Mouse (Mus musculus): ENCODE results near the gene Cdh13. TPM values are rescaled to one million over a fixed set of nuclear protein-coding genes. Genes with fewer than 3 reads are reported as not detected.
"Not testable (repeated sequence)": the region's sequence is repeated elsewhere in the genome, so short reads cannot be mapped to it uniquely, and the experiment has no call there.

The Cdh13 gene
- total RNA-seq, 4 experiments from 2014 or later: 81.0 to 97.1 (median 86.4) TPM

DNA sequence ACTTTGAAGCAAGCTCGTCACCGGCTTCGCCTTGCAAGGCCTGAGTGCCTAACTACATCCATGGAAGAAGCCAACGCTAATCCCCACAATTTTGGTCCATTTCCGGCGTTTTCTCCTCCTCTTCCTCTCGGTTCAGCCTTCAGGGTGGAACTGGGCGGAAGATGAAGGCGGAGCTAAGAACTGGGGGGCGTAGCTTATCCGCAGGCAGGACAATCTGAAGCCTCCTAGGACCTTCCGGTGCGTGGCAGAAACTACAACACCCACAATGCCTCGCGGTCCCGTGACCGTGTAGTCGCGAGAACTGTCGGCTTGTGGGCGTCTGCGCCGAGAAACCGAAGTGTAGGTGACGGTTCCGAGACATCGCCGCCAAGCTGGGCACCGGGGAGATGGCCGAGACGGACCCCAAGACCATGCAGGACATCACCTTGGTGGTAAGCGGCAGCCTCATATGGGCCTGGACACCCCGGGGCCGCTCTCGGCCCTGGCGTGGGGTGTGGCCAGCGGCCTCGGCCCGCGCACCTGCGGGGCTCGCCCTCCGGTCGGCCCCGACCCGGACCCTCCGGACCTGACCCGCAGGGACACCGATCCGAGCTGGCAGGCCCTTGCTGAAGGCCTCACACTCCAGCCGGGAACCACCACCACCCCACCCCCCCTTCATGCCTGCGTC lies 1060.8 kb downstream of the Cdh13 start, which contains the start of gene Hsbp1:
Hsbp1 (plus strand) TSS at position 299 of the 667 bp plus-strand sequence.
- peak; percentile 94 to 97 for DNase-seq (ENCODE audit: low spot score in 2 of 2)

DNA sequence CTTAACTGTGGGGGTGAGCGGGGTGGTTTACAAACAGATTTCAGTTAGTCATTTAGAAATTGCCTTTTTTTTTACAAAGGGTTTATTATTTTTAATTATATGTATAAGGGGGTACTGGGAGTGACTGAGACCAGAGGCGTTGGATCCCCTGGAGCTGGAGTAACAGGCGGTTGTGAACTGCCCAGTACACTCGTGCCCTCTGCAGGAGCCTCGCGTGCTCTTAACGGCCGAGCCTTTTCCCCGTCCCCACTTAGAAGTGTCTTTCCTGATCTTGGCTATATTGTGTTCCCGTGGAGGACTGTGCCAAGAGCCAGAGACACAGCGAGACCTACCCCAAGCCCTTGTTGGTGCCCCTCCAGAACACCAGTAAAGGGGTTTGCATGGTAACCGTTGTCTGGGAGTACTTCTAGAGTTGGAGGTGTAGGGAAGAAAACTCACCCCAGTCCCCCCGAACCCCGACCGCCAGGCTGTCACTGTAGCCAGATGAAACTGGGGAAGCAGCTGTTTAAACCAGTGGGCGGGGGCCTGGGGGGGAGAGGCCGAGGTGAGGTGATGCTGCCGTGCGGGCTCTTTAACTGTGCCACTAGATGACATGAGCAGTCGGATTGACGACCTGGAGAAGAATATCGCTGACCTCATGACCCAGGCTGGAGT lies 1061.6 kb downstream of the Cdh13 start:
- DNase-seq (ENCODE audit: low spot score in 2 of 2): no peak

DNA sequence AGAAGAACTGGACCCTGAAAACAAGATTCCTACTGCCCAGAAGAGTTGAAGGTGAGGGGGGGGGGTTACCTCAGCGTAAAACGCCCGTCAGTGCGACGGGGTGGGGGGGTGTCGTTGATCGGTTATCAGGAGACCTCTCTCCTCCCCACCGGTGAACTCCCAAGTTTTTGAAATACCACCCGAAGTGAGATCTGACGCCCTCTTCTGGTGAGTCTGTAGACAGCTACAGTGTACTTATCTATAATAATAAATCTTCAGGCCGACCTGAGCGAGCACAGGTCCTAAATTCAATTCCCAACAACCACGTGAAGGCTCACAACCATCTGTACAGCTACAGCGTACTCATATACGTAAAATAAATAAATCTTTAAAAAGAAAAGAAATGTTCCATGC lies 1062.1 kb downstream of the Cdh13 start:
- no peak for DNase-seq (ENCODE audit: low spot score in 2 of 2)

DNA sequence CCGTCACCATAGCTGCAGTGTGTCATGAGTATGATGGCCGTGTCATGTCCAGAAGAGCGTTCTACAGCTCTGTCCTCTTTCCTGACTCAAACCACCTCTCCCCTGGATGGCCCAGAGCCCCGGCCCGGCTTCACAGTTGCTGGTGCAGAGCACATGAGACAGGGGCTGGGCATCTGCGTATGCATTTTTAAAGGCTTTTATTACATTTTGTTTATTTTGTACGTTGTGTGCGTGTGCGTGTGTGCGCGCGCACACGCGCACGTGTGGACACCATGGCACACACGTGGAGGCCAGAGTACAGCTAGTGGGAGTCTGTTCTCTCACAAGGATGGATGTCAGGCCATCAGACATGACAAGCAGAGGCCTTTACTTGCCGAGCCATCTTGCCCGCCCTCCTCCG lies 1068.1 kb downstream of the Cdh13 start:
- no peak for DNase-seq (ENCODE audit: low spot score in 2 of 2)

DNA sequence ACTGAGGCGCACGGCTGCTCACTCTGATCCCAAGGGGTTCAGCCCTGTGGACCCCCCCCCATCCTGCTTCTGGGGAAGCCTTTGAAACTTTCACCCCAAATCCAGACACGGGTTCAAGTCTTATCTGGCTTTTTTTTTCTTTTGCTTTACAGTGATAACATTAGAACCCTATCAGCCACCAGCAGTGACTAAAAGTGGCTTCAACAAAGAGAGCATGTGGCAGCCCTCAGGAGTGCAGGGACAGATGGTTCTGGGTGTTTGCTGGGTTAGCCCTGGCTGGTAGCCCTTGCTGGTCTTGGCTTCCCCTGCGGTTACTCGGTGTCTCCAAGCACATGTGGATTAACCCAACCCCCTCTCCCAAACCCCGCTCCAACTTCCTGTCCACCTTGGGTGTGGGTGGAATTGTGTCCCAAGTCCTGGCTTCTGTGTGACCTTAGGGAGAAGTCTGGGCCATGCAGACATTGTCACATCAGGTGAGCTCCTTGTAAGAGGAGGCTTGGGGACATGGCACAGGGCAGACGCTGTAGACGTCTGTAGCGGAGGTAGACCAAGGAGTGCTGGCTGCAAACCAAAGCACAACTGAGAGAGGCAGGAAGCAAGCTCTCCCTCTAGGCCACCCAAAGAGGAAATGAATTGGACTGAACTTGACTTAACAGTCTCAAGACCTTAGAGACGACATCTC lies 1069.6 kb downstream of the Cdh13 start:
- no peak for DNase-seq (ENCODE audit: low spot score in 2 of 2)

DNA sequence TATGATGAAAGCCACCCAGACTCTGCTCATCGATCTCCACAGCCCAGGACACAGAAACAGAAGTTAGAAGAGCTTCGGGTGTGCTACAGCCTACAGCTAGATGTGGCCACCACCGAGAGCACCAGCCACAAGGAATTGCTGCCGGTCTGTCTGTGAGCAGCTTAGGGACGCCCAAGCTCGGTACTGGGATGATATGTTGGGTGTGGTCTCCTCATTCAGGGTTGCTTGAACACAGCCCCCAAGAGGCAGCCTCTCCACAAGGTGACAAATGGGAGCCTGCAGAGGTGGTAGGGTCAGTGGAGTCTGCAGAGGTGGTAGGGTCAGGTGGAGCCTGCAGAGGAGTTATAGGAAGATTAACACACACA lies 1070.1 kb downstream of the Cdh13 start:
- DNase-seq (ENCODE audit: low spot score in 2 of 2): no peak

DNA sequence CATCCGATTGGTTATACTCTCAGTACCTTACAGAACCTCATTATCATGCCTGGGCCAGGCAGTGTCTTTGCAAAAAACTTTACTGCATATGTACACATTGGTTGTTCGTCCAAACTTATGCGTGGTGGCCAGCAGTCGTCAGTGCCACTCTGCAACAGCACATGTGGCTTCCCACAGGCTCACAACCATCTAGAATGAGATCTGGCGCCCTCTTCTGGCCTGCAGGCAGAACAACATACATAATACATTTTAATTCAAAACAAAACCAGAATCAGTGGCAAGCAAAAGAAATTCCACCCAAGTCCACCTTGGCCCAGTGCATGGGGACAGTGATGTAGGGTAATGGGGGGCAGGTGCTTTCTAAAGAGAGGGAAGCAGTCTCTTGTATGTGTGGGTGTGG lies 1073.1 kb downstream of the Cdh13 start:
- not testable (repeated sequence) for DNase-seq (ENCODE audit: low spot score in 2 of 2)

DNA sequence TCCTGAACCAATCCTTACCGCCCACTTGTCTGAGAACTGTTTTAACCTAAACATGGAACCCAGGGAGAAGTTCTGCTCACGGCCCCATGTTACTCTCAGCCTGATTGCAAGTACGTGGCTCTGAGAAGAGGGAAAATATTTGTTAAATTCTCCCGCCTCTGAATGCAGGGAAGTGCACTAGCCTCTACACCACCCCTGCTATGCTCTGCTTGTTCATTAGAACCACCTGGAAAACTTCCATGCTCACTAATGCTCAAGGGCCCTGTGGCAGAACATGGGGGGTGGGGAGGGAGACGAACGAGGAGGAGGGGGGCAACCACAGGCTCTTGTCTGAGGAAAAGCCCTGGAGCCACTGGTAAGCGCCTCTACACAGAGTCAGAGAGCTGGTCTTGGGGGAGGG lies 1074.6 kb downstream of the Cdh13 start:
- no peak for DNase-seq (ENCODE audit: low spot score in 2 of 2)

DNA sequence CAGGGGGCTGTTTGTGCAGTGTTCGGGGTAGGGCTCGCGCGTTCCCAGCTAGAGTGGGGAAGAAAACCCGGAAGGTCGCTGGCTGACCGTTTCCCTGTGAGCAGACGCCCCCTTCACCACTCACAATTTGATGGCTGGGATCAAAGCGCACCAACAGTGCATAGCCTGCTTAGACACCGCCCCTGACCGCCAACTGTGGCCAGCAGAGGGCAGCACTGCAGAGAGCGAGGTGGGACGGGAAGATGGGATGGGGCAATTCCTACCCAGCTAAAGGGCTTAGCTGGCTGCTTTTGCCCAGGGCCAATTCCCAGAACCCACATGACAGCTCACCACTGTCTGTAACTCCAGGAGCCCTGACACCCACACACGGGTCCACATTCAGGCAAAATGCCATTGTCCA lies 1075.3 kb downstream of the Cdh13 start:
- no peak for DNase-seq (ENCODE audit: low spot score in 2 of 2)

DNA sequence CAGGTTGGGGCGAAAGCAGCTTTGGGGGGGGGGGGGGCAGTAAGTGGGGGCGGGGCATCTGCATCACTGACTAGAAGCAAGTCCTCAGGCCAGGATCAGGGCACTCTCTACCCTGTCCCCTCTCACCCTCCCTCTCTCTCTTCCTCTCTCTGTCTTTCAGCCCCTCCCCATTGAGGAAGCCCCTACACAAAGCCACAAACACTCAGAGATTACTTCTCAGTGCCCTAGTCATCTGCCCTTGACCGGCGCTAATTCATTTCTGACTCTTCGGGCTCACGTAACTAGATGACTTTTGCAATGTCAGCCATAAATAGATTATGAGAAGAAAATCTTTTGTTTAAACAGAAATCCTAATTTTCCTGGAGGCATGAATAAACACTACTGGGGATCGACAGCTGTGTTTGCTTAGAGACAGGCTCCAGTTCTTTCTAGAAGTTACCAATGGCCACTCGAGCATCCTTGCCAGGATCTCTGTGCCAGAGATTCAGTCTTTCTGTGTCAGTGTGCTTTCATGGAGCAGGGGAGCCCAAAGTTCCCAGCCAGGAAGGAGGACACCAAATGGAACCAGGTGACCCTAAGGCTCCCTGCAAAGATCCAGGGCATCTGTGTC lies 1077.3 kb downstream of the Cdh13 start:
- DNase-seq (ENCODE audit: low spot score in 2 of 2): no peak
